Mouse (Mus musculus): Measurements from ENCODE around the gene Snai1.

Gene Snai1

GRCm38 (mm10) chr2:167528278-167528677 is 9.7 kb upstream of the Snai1 start:
- DNase-seq, result no peak

- no peak for DNase-seq
Measured at GRCm38 (mm10) chr2:167529935-167530513, 8.0 kb upstream of the Snai1 start.

- DNase-seq, result no peak
Measured at GRCm38 (mm10) chr2:167530536-167530935, 7.5 kb upstream of the Snai1 start.

GRCm38 (mm10) chr2:167532131-167532530 is 5.9 kb upstream of the Snai1 start:
- DNase-seq, result no peak

GRCm38 (mm10) chr2:167533880-167534279 is 4.1 kb upstream of the Snai1 start:
- no peak for DNase-seq

- DNase-seq, result no peak
Measured at GRCm38 (mm10) chr2:167536320-167536945, 1.6 kb upstream of the Snai1 start.

GRCm38 (mm10) chr2:167538671-167539306 is 794 bp downstream of the Snai1 start:
- DNase-seq, result no peak

- DNase-seq, result no peak
Measured at GRCm38 (mm10) chr2:167539536-167540476, 1.8 kb downstream of the Snai1 start.

GRCm38 (mm10) chr2:167540477-167541110 is 2.6 kb downstream of the Snai1 start:
- DNase-seq, result no peak

- no peak for DNase-seq
Measured at GRCm38 (mm10) chr2:167541324-167541723, 3.3 kb downstream of the Snai1 start.

- no peak for DNase-seq
Measured at GRCm38 (mm10) chr2:167541761-167542160, 3.8 kb downstream of the Snai1 start.

- DNase-seq, result no peak
Measured at GRCm38 (mm10) chr2:167542361-167542760, 4.4 kb downstream of the Snai1 start.

- no peak for DNase-seq
Measured at GRCm38 (mm10) chr2:167543121-167544003, 5.4 kb downstream of the Snai1 start.

- no peak for DNase-seq
Measured at GRCm38 (mm10) chr2:167544004-167544356, 6.0 kb downstream of the Snai1 start.

- no peak for DNase-seq
Measured at GRCm38 (mm10) chr2:167544456-167544855, 6.5 kb downstream of the Snai1 start.

GRCm38 (mm10) chr2:167546447-167547195 is 8.6 kb downstream of the Snai1 start:
- no peak for DNase-seq

- no peak for DNase-seq
Measured at GRCm38 (mm10) chr2:167547444-167547843, 9.4 kb downstream of the Snai1 start.

- no peak for DNase-seq
Measured at GRCm38 (mm10) chr2:167548961-167549360, 11.0 kb downstream of the Snai1 start.

GRCm38 (mm10) chr2:167550341-167550854 is 12.4 kb downstream of the Snai1 start:
- no peak for DNase-seq

GRCm38 (mm10) chr2:167551342-167551920 is 13.4 kb downstream of the Snai1 start:
- DNase-seq, result no peak
